Mouse (Mus musculus): ENCODE measurements around the gene Mtnr1b. TPM values are rescaled to one million over a fixed set of nuclear protein-coding genes. Genes with fewer than 3 reads are reported as not detected.

The Mtnr1b gene
- polyA plus RNA-seq, 1 experiment: not detected

DNA sequence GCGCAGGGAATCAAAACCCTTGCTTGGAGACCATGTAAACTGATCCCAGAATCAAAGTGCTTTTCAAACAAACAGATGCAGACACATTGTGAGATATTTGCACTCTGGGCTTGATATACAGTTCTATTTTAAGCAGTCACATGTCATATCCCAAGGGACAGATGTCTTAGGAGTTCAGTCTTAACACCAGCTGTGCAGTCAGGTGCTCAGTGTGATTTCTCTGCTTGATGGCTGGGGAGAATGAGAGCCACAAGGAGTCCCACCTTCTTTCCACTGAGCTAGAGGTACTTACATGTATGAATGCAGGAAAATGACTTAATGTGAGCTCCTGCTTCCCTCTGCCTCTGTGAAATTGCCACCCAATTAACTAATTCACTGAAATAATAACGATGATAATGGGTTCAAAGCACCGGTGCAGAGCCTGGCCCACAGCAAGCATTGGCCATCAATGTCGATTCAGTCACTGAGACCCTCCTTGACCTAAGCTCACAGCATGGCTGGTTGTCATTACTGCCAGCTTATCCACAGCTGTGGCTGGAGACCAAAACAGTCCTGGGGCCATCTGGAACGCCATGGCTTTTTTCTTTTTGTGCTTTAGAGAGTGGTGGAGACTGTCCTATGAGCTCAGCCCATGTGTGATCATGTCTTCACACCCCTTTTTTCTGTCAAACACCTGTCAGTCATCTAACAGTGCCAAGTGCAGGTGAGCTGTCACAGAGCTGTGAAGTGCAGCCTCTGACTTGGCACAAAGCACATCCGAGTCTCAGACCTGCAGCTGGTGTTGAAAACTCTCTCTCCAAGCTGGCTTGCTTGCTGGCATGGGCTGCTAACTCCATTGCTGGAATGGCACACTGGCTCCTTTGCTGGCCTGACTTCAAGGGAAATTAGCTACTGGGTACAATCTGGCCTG is 61.1 kb downstream of the Mtnr1b start:
- Histone ChIP-seq H3K27ac (ENCODE audit: control insufficient read depth, insufficient read depth, low read length) (no peak overlapping the region), H3K27me3 (ENCODE audit: control insufficient read depth, insufficient read depth, low read length) (no peaks in the 10 kb centered on the region), H3K36me3 (ENCODE audit: control insufficient read depth, insufficient read depth, low read length) (no peaks in the 10 kb centered on the region), H3K4me3 (ENCODE audit: control insufficient read depth, insufficient read depth, low read length) (no peak overlapping the region), H3K4me1 (replicated peaks; ENCODE audit: control insufficient read depth, insufficient read depth, low read length) (no peaks in the 10 kb centered on the region)
- no peak for TF ChIP-seq CTCF (IDR thresholded peaks at IDR 0.05; ENCODE audit: borderline replicate concordance, control insufficient read depth, extremely low read depth, insufficient read depth, low read length, poor library complexity)
- 87% methylated on average over 6 of the region's 6 CpGs for WGBS
- DNase-seq: no peak

- Histone ChIP-seq H3K4me1 (replicated peaks; ENCODE audit: control insufficient read depth, insufficient read depth, low read length) (no peaks in the 10 kb centered on the region), H3K36me3 (ENCODE audit: control insufficient read depth, insufficient read depth, low read length) (no peaks in the 10 kb centered on the region), H3K27ac (ENCODE audit: control insufficient read depth, insufficient read depth, low read length) (no peak overlapping the region), H3K27me3 (ENCODE audit: control insufficient read depth, insufficient read depth, low read length) (no peaks in the 10 kb centered on the region), H3K4me3 (ENCODE audit: control insufficient read depth, insufficient read depth, low read length) (no peak overlapping the region)
- no peak for TF ChIP-seq CTCF (IDR thresholded peaks at IDR 0.05; ENCODE audit: borderline replicate concordance, control insufficient read depth, extremely low read depth, insufficient read depth, low read length, poor library complexity)
- no peak for TF ChIP-seq POLR2A (IDR thresholded peaks at IDR 0.05; ENCODE audit: control insufficient read depth, extremely low read depth, insufficient read depth, low read length, poor library complexity)
- DNase-seq: no peak
- WGBS: 89% methylated on average over 2 of the region's 2 CpGs
These were observed 70.1 kb downstream of the Mtnr1b start for GRCm38 (mm10) chr9:15804296-15804695.

GRCm38 (mm10) chr9:15802413-15803027 is 71.8 kb downstream of the Mtnr1b start:
- H3K36me3 ChIP-seq (ENCODE audit: control insufficient read depth, insufficient read depth, low read length): no peaks in the 10 kb centered on the region
- no peak for DNase-seq
- H3K4me1 ChIP-seq (replicated peaks; ENCODE audit: control insufficient read depth, insufficient read depth, low read length): no peaks in the 10 kb centered on the region
- no peak overlapping the region for H3K4me3 ChIP-seq (ENCODE audit: control insufficient read depth, insufficient read depth, low read length)
- no peaks in the 10 kb centered on the region for H3K27me3 ChIP-seq (ENCODE audit: control insufficient read depth, insufficient read depth, low read length)
- no peak for TF ChIP-seq POLR2A (IDR thresholded peaks at IDR 0.05; ENCODE audit: control insufficient read depth, extremely low read depth, insufficient read depth, low read length, poor library complexity)
- no peak for TF ChIP-seq CTCF (IDR thresholded peaks at IDR 0.05; ENCODE audit: borderline replicate concordance, control insufficient read depth, extremely low read depth, insufficient read depth, low read length, poor library complexity)
- no peak overlapping the region for H3K27ac ChIP-seq (ENCODE audit: control insufficient read depth, insufficient read depth, low read length)

DNA sequence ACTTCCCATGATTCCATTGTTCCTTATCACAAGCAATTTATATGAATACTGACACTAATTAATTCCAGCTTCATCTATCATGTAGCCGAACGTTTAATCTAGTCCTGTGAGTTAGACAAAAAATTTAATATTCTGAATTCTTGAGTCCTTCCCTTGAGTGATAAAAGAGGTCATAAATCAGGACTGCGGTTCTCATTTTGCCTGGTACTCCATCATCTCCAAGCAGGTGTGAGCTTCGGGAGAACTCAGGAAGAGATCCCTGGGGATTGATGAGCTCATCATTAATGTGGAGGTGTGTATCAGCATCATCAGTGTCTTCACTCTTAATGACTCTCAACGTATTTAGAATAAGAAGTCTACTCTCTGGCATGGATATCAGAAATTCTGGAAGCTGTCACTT is 74.0 kb downstream of the Mtnr1b start:
- Histone ChIP-seq H3K27ac (ENCODE audit: control insufficient read depth, insufficient read depth, low read length) (no peak overlapping the region), H3K4me3 (ENCODE audit: control insufficient read depth, insufficient read depth, low read length) (no peak overlapping the region), H3K4me1 (replicated peaks; ENCODE audit: control insufficient read depth, insufficient read depth, low read length) (no peaks in the 10 kb centered on the region), H3K27me3 (ENCODE audit: control insufficient read depth, insufficient read depth, low read length) (no peaks in the 10 kb centered on the region), H3K36me3 (ENCODE audit: control insufficient read depth, insufficient read depth, low read length) (no peaks in the 10 kb centered on the region)
- no peak for TF ChIP-seq CTCF (IDR thresholded peaks at IDR 0.05; ENCODE audit: borderline replicate concordance, control insufficient read depth, extremely low read depth, insufficient read depth, low read length, poor library complexity)
- no peak for TF ChIP-seq POLR2A (IDR thresholded peaks at IDR 0.05; ENCODE audit: control insufficient read depth, extremely low read depth, insufficient read depth, low read length, poor library complexity)
- DNase-seq: no peak
- 90% methylated on average over 5 of the region's 5 CpGs for WGBS

GRCm38 (mm10) chr9:15794408-15794807 is 79.9 kb downstream of the Mtnr1b start:
- Histone ChIP-seq H3K27me3 (ENCODE audit: control insufficient read depth, insufficient read depth, low read length) (no peaks in the 10 kb centered on the region), H3K4me3 (ENCODE audit: control insufficient read depth, insufficient read depth, low read length) (no peak overlapping the region), H3K4me1 (replicated peaks; ENCODE audit: control insufficient read depth, insufficient read depth, low read length) (no peaks in the 10 kb centered on the region), H3K36me3 (ENCODE audit: control insufficient read depth, insufficient read depth, low read length) (no peaks in the 10 kb centered on the region), H3K27ac (ENCODE audit: control insufficient read depth, insufficient read depth, low read length) (no peak overlapping the region)
- DNase-seq: no peak
- no peak for TF ChIP-seq CTCF (IDR thresholded peaks at IDR 0.05; ENCODE audit: borderline replicate concordance, control insufficient read depth, extremely low read depth, insufficient read depth, low read length, poor library complexity)
- no peak for TF ChIP-seq POLR2A (IDR thresholded peaks at IDR 0.05; ENCODE audit: control insufficient read depth, extremely low read depth, insufficient read depth, low read length, poor library complexity)
- WGBS: 90% methylated on average over 6 of the region's 6 CpGs

- no peaks in the 10 kb centered on the region for H3K36me3 ChIP-seq (ENCODE audit: control insufficient read depth, insufficient read depth, low read length)
- no peak overlapping the region for H3K27ac ChIP-seq (ENCODE audit: control insufficient read depth, insufficient read depth, low read length)
- 88% methylated on average over 9 of the region's 9 CpGs for WGBS
- no peaks in the 10 kb centered on the region for H3K27me3 ChIP-seq (ENCODE audit: control insufficient read depth, insufficient read depth, low read length)
- H3K4me1 ChIP-seq (replicated peaks; ENCODE audit: control insufficient read depth, insufficient read depth, low read length): no peaks in the 10 kb centered on the region
- TF ChIP-seq CTCF (IDR thresholded peaks at IDR 0.05; ENCODE audit: borderline replicate concordance, control insufficient read depth, extremely low read depth, insufficient read depth, low read length, poor library complexity) (no peak), POLR2A (IDR thresholded peaks at IDR 0.05; ENCODE audit: control insufficient read depth, extremely low read depth, insufficient read depth, low read length, poor library complexity) (no peak)
- H3K4me3 ChIP-seq (ENCODE audit: control insufficient read depth, insufficient read depth, low read length): no peak overlapping the region
- no peak for DNase-seq
These were observed 82.3 kb downstream of the Mtnr1b start for GRCm38 (mm10) chr9:15792076-15792475.
